Mouse (Mus musculus): ENCODE measurements at regions not wholly inside any gene's neighbourhood (a gene's known extent, or its start where the extent isn't known, plus 50 kb on each side); places are given as distances from the start of the nearest gene placed in this dataset.

DNA sequence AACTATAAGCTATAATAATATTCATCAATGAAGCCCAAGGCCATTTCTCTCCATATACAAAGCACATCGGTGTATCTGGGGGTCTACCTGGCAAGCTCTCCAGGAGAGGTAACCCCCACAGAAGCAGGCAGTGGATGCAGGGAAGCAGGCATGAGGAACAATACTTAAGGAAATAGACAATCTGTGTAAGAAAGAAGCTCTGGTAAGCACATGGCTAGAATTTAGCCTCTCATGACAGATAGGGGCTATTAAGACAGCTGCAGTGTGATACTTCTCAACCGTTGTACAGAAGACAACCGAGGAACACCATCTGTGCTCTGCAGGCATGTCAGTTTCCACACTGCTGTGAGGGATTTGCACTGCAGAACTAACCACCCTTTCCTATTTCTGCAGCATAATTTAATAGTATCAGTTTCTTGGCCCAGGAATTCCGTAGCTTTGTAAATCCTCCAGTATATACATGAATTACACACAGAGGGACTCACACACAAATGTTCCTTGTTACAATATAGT is 108.1 kb upstream of the Lpar1 start:
- DNase-seq = no peak

DNA sequence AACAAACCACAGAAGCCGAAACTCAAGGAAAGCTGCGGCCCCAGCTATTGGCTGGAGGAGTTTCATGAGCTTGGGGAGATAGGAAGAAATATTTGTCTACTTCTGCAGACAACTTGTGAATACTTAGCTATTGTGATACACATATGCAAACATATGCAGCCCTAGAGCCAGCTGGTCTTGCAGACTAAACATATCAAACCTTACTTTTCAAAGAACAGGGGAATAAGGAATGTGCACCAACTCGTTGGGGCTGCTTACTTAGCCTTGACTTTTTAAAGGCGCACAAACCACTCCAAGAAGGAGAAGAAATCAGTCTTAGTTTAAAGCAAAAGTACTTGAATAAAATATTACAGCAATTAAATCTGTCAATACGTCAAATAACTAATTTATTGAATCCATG is 106.8 kb upstream of the Lpar1 start:
- peak in 1 of 2 experiments; percentile 8 for DNase-seq

- DNase-seq = peak; percentile 8 to 18
These were observed 104.5 kb upstream of the Lpar1 start for GRCm38 (mm10) chr4:58658206-58658605.

DNA sequence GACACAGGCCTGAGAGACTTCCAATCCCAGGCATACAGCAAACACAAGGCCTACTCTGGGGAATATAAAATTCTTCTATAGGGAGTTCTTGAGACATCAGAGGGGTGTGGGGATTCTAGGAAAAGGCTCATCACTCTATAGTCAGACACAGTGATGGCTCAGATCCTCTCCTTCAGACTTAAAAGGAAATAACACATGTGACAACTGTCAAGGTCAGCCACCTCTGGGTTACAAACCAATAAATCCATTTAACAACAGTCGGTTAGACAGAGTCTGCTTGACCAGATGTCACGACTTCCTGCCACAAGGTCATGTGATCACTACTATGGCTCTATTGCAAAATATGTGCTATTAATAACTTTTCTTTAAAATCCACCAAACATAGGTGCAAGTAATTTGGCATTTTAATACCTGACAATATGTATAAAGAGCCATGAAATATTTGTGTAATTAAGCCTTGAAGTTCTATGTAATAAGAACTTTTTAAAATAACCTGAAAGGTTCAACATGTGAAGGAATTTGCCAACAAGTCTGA is 94.1 kb upstream of the Lpar1 start:
- no peak for DNase-seq

DNA sequence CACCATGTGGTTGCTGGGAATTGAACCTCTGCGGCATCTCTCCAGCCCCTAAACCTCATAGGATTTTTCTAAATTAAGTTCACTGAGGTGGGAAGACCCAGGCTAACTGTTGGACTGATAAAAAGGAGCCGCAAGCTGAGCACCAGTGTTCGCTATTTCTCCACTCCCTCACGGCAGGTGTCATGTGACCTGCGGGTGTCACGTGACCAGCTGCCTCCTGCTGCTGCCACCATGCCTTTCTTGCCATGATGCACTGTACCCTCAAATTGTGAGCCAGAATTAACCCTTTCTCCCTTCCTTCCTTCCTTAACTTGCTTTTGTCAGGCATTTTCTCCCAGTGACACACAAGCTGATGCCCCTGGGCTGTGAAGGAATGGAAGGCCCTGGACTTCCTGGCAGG is 93.1 kb upstream of the Lpar1 start:
- no peak for DNase-seq

DNA sequence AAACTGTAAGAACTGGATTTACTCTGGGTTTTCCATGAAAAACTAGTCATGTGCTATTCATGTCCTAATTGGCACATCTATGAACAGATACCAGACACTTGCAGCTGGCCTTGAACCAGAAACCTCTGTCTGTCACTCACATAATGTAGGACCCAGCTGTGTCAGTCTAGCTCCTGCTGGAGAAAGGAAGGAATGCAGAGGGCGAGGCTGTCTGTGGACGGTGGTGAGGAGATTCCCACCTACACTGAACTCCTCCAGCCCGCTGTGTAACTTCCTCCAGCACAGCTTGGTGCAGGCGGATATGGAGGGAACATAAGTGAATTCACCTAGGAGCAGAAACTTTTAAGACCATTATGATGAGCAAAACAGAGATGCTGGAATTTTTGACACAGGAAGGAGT is 89.7 kb upstream of the Lpar1 start:
- DNase-seq = peak in 1 of 2 experiments; percentile 9

- no peak for DNase-seq
These were observed 88.5 kb upstream of the Lpar1 start for GRCm38 (mm10) chr4:58642236-58642635.

DNA sequence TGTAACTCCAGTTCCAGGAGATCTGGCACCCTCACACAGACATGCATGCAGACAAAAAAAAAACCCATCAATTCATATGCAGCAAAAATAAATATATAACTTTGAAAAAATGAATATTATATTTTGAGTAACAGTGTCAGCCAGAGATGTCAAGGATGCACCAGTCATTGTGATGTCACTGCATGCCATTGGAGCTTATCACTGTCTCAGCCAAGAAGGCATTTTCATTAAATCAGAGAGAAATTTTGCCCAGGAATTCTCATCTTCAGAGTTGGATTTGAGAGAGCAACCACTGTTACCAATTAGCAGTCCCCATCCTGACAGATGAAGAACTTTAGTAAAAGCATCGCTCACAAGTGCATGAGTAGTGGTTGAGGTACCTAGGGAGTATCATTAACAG is 79.0 kb upstream of the Lpar1 start:
- no peak for DNase-seq

DNA sequence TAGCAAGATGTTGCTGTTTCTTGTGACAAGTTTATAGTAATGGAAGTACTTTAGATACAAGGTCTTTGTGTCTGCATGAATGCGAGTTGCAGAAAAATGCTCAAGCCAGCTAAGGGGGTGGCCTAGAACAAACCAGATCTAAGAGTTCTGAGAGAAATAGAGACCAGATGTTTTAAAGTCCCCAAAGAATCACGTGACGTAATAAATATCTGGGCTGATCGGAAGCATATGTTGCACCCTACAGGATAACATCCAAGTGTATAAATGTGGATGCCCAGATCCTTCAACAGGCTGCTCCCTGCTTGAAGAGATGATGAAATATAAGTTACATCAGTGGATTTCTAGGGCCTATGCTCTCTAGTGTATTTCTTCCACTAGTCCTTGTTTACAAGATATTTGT is 77.7 kb upstream of the Lpar1 start:
- DNase-seq = no peak

GRCm38 (mm10) chr4:58627021-58627420 is 73.3 kb upstream of the Lpar1 start:
- DNase-seq = no peak

DNA sequence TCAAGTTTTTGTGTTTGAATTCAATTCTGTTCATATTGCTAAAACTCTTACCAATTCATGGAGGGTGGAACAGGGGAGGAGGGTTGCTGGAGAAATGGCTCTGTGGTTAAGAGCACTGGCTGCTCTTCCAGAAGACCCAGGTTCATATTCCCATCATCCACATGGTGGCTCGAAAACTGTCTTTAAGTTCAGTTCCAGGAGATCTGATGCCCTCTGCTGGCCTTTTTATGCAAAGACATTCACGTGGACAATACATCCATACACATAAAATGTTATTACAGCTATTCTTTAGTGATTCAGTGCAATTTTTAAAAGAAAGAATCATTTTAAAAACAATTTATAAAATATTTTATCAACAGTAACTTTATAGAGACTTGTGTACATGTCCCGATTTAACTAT is 70.4 kb upstream of the Lpar1 start:
- DNase-seq = no peak

GRCm38 (mm10) chr4:58620641-58621040 is 66.9 kb upstream of the Lpar1 start:
- DNase-seq = peak; percentile 25 to 33

- DNase-seq = peak; percentile 52 to 78
These were observed 63.6 kb upstream of the Lpar1 start for GRCm38 (mm10) chr4:58617261-58617660.

DNA sequence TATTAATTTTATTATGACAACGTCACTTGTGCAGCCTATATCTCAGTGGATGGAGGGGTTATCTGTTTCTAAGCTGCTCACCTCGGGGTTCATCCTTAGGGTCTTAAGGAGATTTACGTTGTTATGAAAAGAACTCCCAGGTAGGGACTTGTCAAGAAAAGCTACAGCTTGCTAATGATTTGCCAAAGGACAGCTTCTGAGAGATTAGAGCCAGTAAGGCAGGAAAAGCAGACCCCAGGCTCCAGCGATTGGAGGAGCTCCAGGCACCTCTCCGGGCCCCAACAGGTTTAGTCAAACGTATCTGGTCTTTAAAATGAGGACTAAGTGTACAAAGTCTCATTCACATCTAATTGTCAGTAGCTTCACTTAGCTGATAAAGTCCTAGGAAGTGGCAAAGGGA is 59.8 kb upstream of the Lpar1 start:
- DNase-seq = no peak

GRCm38 (mm10) chr4:58613022-58613421 is 59.3 kb upstream of the Lpar1 start:
- peak; percentile 33 to 38 for DNase-seq

DNA sequence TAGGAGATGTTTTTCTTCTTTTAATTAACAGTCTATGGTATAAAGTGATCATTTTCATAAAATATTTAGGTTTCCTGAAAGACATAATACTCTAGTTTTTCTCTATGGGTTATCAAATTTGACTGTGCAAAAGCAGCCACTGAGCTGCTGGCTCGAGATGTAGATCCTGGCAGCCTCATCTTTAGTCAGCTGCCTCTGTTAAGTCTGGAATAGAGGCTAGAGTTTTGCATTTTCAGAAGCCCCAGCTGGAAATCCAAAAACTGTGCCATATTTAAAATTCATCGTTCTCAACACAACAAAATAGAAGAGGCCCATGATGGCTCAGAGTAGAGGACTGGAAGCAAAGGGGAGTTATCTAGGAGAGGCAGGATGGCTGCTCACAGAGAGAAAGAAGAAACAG is 53.8 kb upstream of the Lpar1 start:
- peak in 1 of 2 experiments; percentile 10 for DNase-seq

GRCm38 (mm10) chr4:58605941-58606340 is 52.2 kb upstream of the Lpar1 start:
- peak; percentile 53 to 57 for DNase-seq

Data from heart, adult 18-20 months (tissue).